In genomic region chr11:118775753-118776152, GRCm38 (mm10) we compare ENCODE assay signal across 9 mouse cellular contexts.
DNase-seq lines count a peak whose midpoint lies in the region; ATAC-seq and TF ChIP-seq lines count a peak whose summit lies in the region.
"Had no signal": no experiment of that assay in that cellular context is flagged by ENCODE, and none has a peak within 500 bp of the region (broad histone marks: within the 10 kb centered on the region; RNA-seq: fewer than 3 reads in every experiment).

No protein-coding gene starts in this region.

- H3K4me1 ChIP-seq in kidney, postnatal 0 days (replicated peaks; ENCODE audit: insufficient read depth, low read length), result no peaks in the 10 kb centered on the region
- peaks cover 78% of the 10 kb centered on the region for H3K4me1 ChIP-seq in neural tube, embryonic 13.5 days (replicated peaks)
- H3K4me1 ChIP-seq: embryonic facial prominence, embryonic 12.5 days had no signal

- peak; percentile 11 to 31 for DNase-seq in heart, postnatal 14 days
- DNase-seq in heart, adult 11 months, result no peak
- DNase-seq in CD8-positive naive resting alpha-beta T cell, adult 2 months (ENCODE audit: low read depth in 2 of 2, low spot score in 2 of 2), result peak; percentile 3 to 29
- no peak for DNase-seq in brain, embryonic 14.5 days (ENCODE audit: low read depth)
- peak; percentile 45 for DNase-seq in kidney, postnatal 0 days (ENCODE audit: low spot score)
- no peak for DNase-seq in left cerebral cortex, postnatal 25 days (ENCODE audit: low spot score in 2 of 2)

- no peak for TF ChIP-seq POLR2A in brain, embryonic 14.5 days (IDR thresholded peaks at IDR 0.05; ENCODE audit: borderline replicate concordance, extremely low read depth, insufficient read depth, insufficient read length, poor library complexity, severe bottlenecking)

- no peaks in the 10 kb centered on the region for H3K27me3 ChIP-seq in kidney, postnatal 0 days (ENCODE audit: insufficient read depth, low read length)
- H3K27me3 ChIP-seq in neural tube, embryonic 13.5 days, result no peaks in the 10 kb centered on the region

- no peak overlapping the region for H3K4me3 ChIP-seq in kidney, postnatal 0 days (replicated peaks; ENCODE audit: low read depth, low read length)
- H3K4me3 ChIP-seq in neural tube, embryonic 13.5 days, result no peak overlapping the region
- H3K4me3 ChIP-seq: embryonic facial prominence, embryonic 12.5 days had no signal

- H3K36me3 ChIP-seq in kidney, postnatal 0 days (ENCODE audit: insufficient read depth, low read length), result no peaks in the 10 kb centered on the region
- no peaks in the 10 kb centered on the region for H3K36me3 ChIP-seq in neural tube, embryonic 13.5 days
- H3K36me3 ChIP-seq: embryonic facial prominence, embryonic 12.5 days had no signal

- ATAC-seq in kidney, postnatal 0 days (replicated peaks; ENCODE audit: low FRiP score, low read depth), result no peak
- ATAC-seq in neural tube, embryonic 13.5 days (ENCODE audit: low read depth), result no peak
- ATAC-seq in inflammation-experienced regulatory T-cells, adult 6 months, result no peak

- H3K9me3 ChIP-seq in kidney, postnatal 0 days (replicated peaks; ENCODE audit: low read length), result no peaks in the 10 kb centered on the region
- H3K9me3 ChIP-seq in neural tube, embryonic 13.5 days, result no peaks in the 10 kb centered on the region
- H3K9me3 ChIP-seq: embryonic facial prominence, embryonic 12.5 days had no signal

- intact Hi-C loops in heart, postnatal 14 days (cut with DNase I), result no loop called here
- intact Hi-C loops in left cerebral cortex, postnatal 25 days (cut with DNase I), result no loop called here

- 11% methylated on average over 3 of the region's 3 CpGs for WGBS in kidney, postnatal 0 days
- WGBS in neural tube, embryonic 13.5 days, result 15% methylated on average over 3 of the region's 3 CpGs

- no peak overlapping the region for H3K9ac ChIP-seq in kidney, postnatal 0 days (ENCODE audit: low read depth, low read length)
- peak overlapping the region; percentile 35; the same call in 1 of the 2 replicates for H3K9ac ChIP-seq in neural tube, embryonic 13.5 days
- H3K9ac ChIP-seq: embryonic facial prominence, embryonic 12.5 days had no signal

- H3K27ac ChIP-seq in kidney, postnatal 0 days, result no peak overlapping the region
- H3K27ac ChIP-seq in neural tube, embryonic 13.5 days (replicated peaks), result peak overlapping the region; percentile 73
- H3K27ac ChIP-seq: embryonic facial prominence, embryonic 12.5 days had no signal

- H3K4me2 ChIP-seq in kidney, postnatal 0 days (ENCODE audit: low read length), result no peak overlapping the region
- no peak overlapping the region for H3K4me2 ChIP-seq in neural tube, embryonic 13.5 days
- H3K4me2 ChIP-seq: embryonic facial prominence, embryonic 12.5 days had no signal

- peak; percentile 82 for TF ChIP-seq CTCF in brain, embryonic 14.5 days (IDR thresholded peaks at IDR 0.05; ENCODE audit: borderline replicate concordance, extremely low read depth, insufficient read depth, insufficient read length)
- peak; percentile 69 for TF ChIP-seq CTCF in kidney, postnatal 0 days (IDR thresholded peaks at IDR 0.05; ENCODE audit: low read depth)

Comparison
In these comparisons a context has a peak if more than half of its experiments do, and no peak if none do; other contexts are left out.
1. DNase-seq: peak in heart, postnatal 14 days (2 of 2), CD8-positive naive resting alpha-beta T cell, adult 2 months (2 of 2) and kidney, postnatal 0 days (single experiment); none in heart, adult 11 months (single experiment), brain, embryonic 14.5 days (single experiment) and left cerebral cortex, postnatal 25 days (0 of 2).